Mouse (Mus musculus) liver, embryonic 14.5 days (tissue): ENCODE results near the gene Slc16a1. TPM values are rescaled to one million over a fixed set of nuclear protein-coding genes. Genes with fewer than 3 reads are reported as not detected.
A peak's percentile ranks its signal among the peaks of the same experiment; 100 is the strongest.

Source experiments
- ATAC-seq: fragments of 200-750 bp; cut with Nextera tagmentation; 2 replicates; pipeline ENCODE4 v1.8.0; 2017; ENCODE audit warnings: moderate number of reproducible peaks, mild to moderate bottlenecking, moderate library complexity; ENCODE audit not compliant: insufficient read depth
- DNase-seq, 3 experiments: peaks; one replicate each; pipeline ENCODE4 v3.0.0-alpha.2; 2012 to 2013; ENCODE audit warnings: low read depth in 3 of 3, low spot score in 3 of 3
- H3K27ac ChIP-seq: fragments of 300-500 bp; sonication (generic); 2 replicates; pipeline ENCODE4 v1.5.1; 2014; ENCODE audit warnings: moderate library complexity, mild to moderate bottlenecking, control low read depth, inconsistent platforms
- H3K27me3 ChIP-seq: fragments of 300-500 bp; sonication (generic); 2 replicates; pipeline ENCODE4 v1.6.1; 2014; ENCODE audit warnings: mild to moderate bottlenecking, low read length, moderate library complexity; ENCODE audit not compliant: control insufficient read depth, insufficient read depth
- H3K36me3 ChIP-seq: fragments of 300-500 bp; sonication (generic); replicated peaks from 2 replicates; pipeline ENCODE4 v1.6.1; 2014; ENCODE audit warnings: low read depth; ENCODE audit not compliant: control insufficient read depth, insufficient read depth
- H3K4me1 ChIP-seq, 2 experiments: fragments of 200-500 bp in 1 of 2; fragments of 300-500 bp in 1 of 2; sonication (generic) in 1 of 2; replicated peaks; 2 replicates each; pipeline ENCODE4 v1.6.1; 2012 to 2014; ENCODE audit warnings: antibody characterized with exemption in 1 of 2, inconsistent platforms in 1 of 2, low read length in 1 of 2; ENCODE audit not compliant: control insufficient read depth in 2 of 2, insufficient read depth in 2 of 2
- H3K4me2 ChIP-seq: fragments of 300-500 bp; sonication (generic); 2 replicates; pipeline ENCODE4 v1.6.1; 2014; ENCODE audit warnings: low read depth, mild to moderate bottlenecking, control low read depth, moderate library complexity
- H3K4me3 ChIP-seq, 2 experiments: fragments of 200-500 bp in 1 of 2; fragments of 300-500 bp in 1 of 2; sonication (generic) in 1 of 2; 2 replicates each; pipeline ENCODE4 v1.5.1; 2012 to 2014; ENCODE audit warnings: low read depth in 2 of 2, low read length in 2 of 2, mild to moderate bottlenecking in 2 of 2, control low read depth in 1 of 2, inconsistent platforms in 1 of 2, moderate library complexity in 1 of 2; ENCODE audit not compliant: insufficient read depth in 1 of 2
- H3K9ac ChIP-seq: fragments of 300-500 bp; sonication (generic); replicated peaks from 2 replicates; pipeline ENCODE4 v1.6.1; 2014; ENCODE audit warnings: mild to moderate bottlenecking, control low read depth, moderate library complexity
- H3K9me3 ChIP-seq: fragments of 300-500 bp; sonication (generic); 2 replicates; pipeline ENCODE4 v1.6.1; 2016; ENCODE audit warnings: low read length, mixed read lengths; ENCODE audit not compliant: control insufficient read depth
- CTCF ChIP-seq: IDR thresholded peaks from 2 replicates; pipeline ENCODE4 v1.5.1; 2016; ENCODE audit warnings: antibody characterized with exemption, low read depth, control low read depth
- EP300 ChIP-seq: IDR thresholded peaks from 2 replicates; pipeline ENCODE4 v1.6.1; 2016; ENCODE audit warnings: antibody characterized with exemption, low read depth
- WGBS: fragments of 180-500 bp; shearing (Covaris S2); extraction: QIAGEN DNeasy Blood & Tissue Kit; methylation state at CpG from one replicate; pipeline ENCODE4 v1.1.7; 2014; ENCODE audit not compliant: insufficient replicate concordance; 5-methylcytosine and 5-hydroxymethylcytosine counted together
- polyA plus RNA-seq, 2 experiments: library from polyadenylated mRNA; depleted of rRNA in 1 of 2; stranded (reverse) in 1 of 2; unstranded in 1 of 2; fragments of >200 nt; fragmentation: Nextera tagmentation in 1 of 2; extraction: Ambion mirVana in 1 of 2; gene quantifications; 2 replicates each; pipeline versions ENCODE4 v1.2.1 to v1.2.3; 2012 to 2014

The Slc16a1 gene
- polyA plus RNA-seq (2012; rRNA removed) (34.1 and 38.6 TPM in 2 replicates), polyA plus RNA-seq (2014; fragmentation: Nextera tagmentation; extraction: Ambion mirVana) (83.8 and 93.9 TPM in 2 replicates)

DNA sequence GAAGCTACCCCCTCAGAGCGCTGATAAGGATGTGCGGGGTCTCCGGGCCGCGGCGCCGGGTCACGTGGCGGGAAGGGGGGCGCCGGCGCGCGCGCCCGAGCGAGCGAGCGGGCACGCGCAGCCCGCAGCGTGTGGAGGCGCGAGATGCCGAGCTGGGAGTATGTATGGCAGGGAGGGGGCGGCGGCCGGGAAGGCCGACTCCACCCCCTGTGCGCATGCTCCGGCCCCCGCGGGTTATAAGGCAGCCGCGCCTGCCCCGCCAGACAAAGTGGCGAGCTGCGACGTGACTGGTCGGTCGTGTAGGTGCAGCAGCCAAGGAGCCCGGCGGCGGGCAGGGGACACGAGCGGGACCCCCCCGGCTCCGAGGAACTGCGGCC lies at the start of gene Slc16a1:
Gene Slc16a1, plus strand, starts transcription at position 266 of the 377 bp plus-strand sequence.
- peak within 1 kb of the TSS; percentile 98 for H3K9ac ChIP-seq
- TF ChIP-seq CTCF (0 out of 2 replicates have a peak, but pooled peaks have one; percentile 3), EP300 (peak; percentile 28; the same call in 1 of the 2 replicates)
- no peaks in the 10 kb centered on the region for H3K27me3 ChIP-seq
- peaks cover 2% of the 10 kb centered on the region; the same call in 1 of the 2 replicates for H3K36me3 ChIP-seq
- peaks cover 31 to 38% of the 10 kb centered on the region in 2 experiments for H3K4me1 ChIP-seq
- H3K4me2 ChIP-seq: peak within 1 kb of the TSS; percentile 82
- peak within 1 kb of the TSS; percentile 89 for H3K27ac ChIP-seq
- peak within 1 kb of the TSS; percentile 76 to 83 for H3K4me3 ChIP-seq
- ATAC-seq: peak; percentile 94
- peak; percentile 85 to 88 (median 86) for DNase-seq
- under 1% methylated on average over 50 of the region's 50 CpGs for WGBS
- H3K9me3 ChIP-seq: no peaks in the 10 kb centered on the region

DNA sequence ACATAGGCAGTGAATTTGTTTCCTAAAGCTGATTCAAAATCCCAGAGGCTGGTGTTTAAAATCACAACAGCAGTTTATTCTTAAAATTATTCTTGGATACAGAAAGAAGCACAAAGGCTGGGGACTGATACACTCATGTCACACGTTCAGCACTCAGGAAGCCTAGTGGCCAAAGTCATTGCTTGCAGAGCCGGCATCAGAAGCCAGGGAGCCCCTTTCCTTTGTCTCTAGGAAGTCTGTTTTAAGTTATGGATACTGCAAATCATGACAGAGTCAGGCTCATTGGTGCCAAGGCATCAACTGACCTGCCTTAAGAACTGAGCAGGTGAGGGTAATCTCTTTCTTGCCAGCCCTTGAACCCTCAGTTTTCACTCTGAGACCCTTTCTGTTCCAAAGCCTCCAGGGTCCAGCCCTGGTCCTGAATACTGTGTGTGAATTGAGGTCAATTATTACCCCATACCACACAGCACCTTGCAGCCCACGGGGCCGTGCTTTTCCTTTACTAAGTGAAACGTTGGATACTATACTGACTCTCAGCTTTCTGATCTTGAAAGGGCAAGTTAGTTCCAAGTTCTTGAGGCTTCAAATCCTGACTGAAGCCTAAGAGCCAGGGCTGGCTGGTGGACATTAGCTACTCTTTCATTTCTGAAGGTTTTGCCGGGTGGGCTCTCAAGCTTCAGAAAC lies 41.9 kb upstream of the Slc16a1 start:
- Histone ChIP-seq H3K27ac (no peak overlapping the region), H3K4me3 (no peak overlapping the region), H3K27me3 (no peaks in the 10 kb centered on the region), H3K36me3 (no peaks in the 10 kb centered on the region), H3K9ac (no peak overlapping the region), H3K4me1 (peaks cover 0 to 15% of the 10 kb centered on the region in 2 experiments; a peak in 2 of 4 replicates), H3K9me3 (no peaks in the 10 kb centered on the region), H3K4me2 (no peak overlapping the region)
- 66% methylated on average over 6 of the region's 6 CpGs for WGBS
- TF ChIP-seq CTCF (no peak), EP300 (no peak)
- no peak for DNase-seq
- no peak for ATAC-seq

DNA sequence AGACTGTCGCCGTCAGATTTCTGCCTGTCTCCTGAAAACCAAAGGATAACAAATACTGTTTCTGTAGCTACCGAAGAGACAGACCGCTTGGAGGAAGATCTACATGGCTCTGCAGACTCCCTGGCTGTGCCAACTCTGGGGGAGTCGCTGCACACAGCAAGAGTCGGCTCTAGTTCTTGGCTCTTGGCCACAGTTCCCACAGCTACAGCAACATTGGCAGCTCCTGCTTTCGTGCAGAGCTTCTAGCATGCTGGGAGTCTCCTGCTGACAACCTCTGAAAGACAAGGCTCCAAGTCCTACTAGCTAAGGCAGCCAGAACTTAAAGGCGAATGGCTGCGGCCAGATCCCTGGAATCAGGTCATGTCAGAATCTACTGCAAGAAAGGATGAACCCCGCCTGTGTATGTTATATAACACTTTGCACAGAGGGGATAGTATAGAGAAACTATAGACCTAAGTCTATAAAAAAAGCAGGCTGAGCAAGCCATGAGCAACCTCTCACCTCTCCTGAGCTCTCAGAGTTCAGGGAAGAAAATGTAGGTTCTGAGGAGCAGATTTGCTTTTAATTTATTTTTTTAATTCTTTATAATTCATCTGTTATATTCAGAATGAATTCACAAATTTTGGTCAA lies 41.2 kb upstream of the Slc16a1 start:
- Histone ChIP-seq H3K36me3 (no peaks in the 10 kb centered on the region), H3K4me2 (no peak overlapping the region), H3K27me3 (no peaks in the 10 kb centered on the region), H3K4me3 (no peak overlapping the region), H3K4me1 (peaks cover 0 to 17% of the 10 kb centered on the region in 2 experiments; a peak in 2 of 4 replicates), H3K27ac (no peak overlapping the region), H3K9me3 (no peaks in the 10 kb centered on the region), H3K9ac (no peak overlapping the region)
- ATAC-seq: no peak
- WGBS: 65% methylated on average over 10 of the region's 10 CpGs
- TF ChIP-seq EP300 (no peak), CTCF (no peak)
- no peak for DNase-seq

- Histone ChIP-seq H3K27me3 (no peaks in the 10 kb centered on the region), H3K9ac (no peak overlapping the region), H3K4me3 (no peak overlapping the region), H3K36me3 (no peaks in the 10 kb centered on the region), H3K4me1 (peaks cover 4 to 22% of the 10 kb centered on the region in 2 experiments; a peak in 3 of 4 replicates), H3K27ac (peak overlapping the region; percentile 35; the same call in 1 of the 2 replicates), H3K9me3 (no peaks in the 10 kb centered on the region), H3K4me2 (no peak overlapping the region)
- DNase-seq (no peak), ATAC-seq (peak; percentile 62)
- 55% methylated on average over 20 of the region's 20 CpGs for WGBS
- no peak for TF ChIP-seq CTCF
- TF ChIP-seq EP300: no peak
These were observed 38.9 kb upstream of the Slc16a1 start for GRCm38 (mm10) chr3:104599296-104600150.
